Mouse (Mus musculus) ES-E14 (cell line): ENCODE measurements around the gene Msh3. TPM values are rescaled to one million over a fixed set of nuclear protein-coding genes. Genes with fewer than 3 reads are reported as not detected.
A peak's percentile ranks its signal among the peaks of the same experiment; 100 is the strongest.

Source experiments
- DNase-seq: peaks from one replicate; pipeline ENCODE4 v3.0.0-alpha.2; 2013; ENCODE audit warnings: low read depth, low spot score
- H3K27ac ChIP-seq: 2 replicates; pipeline ENCODE4 v1.5.1; 2012; ENCODE audit warnings: low read depth, mild to moderate bottlenecking, low read length, moderate library complexity, mixed read lengths; ENCODE audit not compliant: poor library complexity, insufficient read depth, severe bottlenecking
- H3K36me3 ChIP-seq: 2 replicates; pipeline ENCODE4 v1.6.1; 2012; ENCODE audit warnings: mild to moderate bottlenecking, low read length, moderate library complexity, mixed read lengths; ENCODE audit not compliant: control insufficient read depth, poor library complexity, insufficient read depth, severe bottlenecking
- H3K4me1 ChIP-seq, 2 experiments: fragments of 150-350 bp in 1 of 2; sonication (generic) in 1 of 2; 2 replicates each; pipeline ENCODE4 v1.6.1; 2012; ENCODE audit warnings: low read length in 2 of 2, mild to moderate bottlenecking in 1 of 2, mixed read lengths in 1 of 2; ENCODE audit not compliant: control insufficient read depth in 2 of 2, insufficient read depth in 2 of 2, poor library complexity in 1 of 2
- H3K4me3 ChIP-seq, 2 experiments: fragments of 150-350 bp in 1 of 2; sonication (generic) in 1 of 2; 2 replicates each; pipeline ENCODE4 v1.5.1; 2012; ENCODE audit warnings: low read length in 2 of 2, low read depth in 1 of 2, mild to moderate bottlenecking in 1 of 2, mixed read lengths in 1 of 2; ENCODE audit not compliant: insufficient read depth in 1 of 2, poor library complexity in 1 of 2, severe bottlenecking in 1 of 2
- H3K9ac ChIP-seq: 2 replicates; pipeline ENCODE4 v1.6.1; 2012; ENCODE audit warnings: low read depth, mild to moderate bottlenecking, low read length, mixed read lengths; ENCODE audit not compliant: poor library complexity, insufficient read depth, severe bottlenecking
- H3K9me3 ChIP-seq: fragments of 150-350 bp; sonication (generic); 2 replicates; pipeline ENCODE4 v1.6.1; 2012; ENCODE audit warnings: low read depth, mild to moderate bottlenecking, low read length; ENCODE audit not compliant: control insufficient read depth, insufficient read depth
- CHD2 ChIP-seq: IDR thresholded peaks from 2 replicates; pipeline ENCODE4 v1.6.1; 2014; ENCODE audit warnings: mild to moderate bottlenecking, low read depth, low read length, inconsistent platforms
- HCFC1 ChIP-seq: IDR thresholded peaks from 2 replicates; pipeline ENCODE4 v1.6.1; 2012; ENCODE audit warnings: low read length, inconsistent platforms, borderline replicate concordance; ENCODE audit not compliant: insufficient read depth
- MAFK ChIP-seq: IDR thresholded peaks from 2 replicates; pipeline ENCODE4 v1.6.1; 2014; ENCODE audit warnings: mild to moderate bottlenecking, low read depth, low read length, inconsistent platforms; ENCODE audit not compliant: insufficient read depth
- ZC3H11A ChIP-seq: IDR thresholded peaks from 2 replicates; pipeline ENCODE4 v1.6.1; 2012; ENCODE audit warnings: low read depth, mild to moderate bottlenecking, inconsistent platforms, low read length, borderline replicate concordance
- ZNF384 ChIP-seq: IDR thresholded peaks from 2 replicates; pipeline ENCODE4 v1.6.1; 2012; ENCODE audit warnings: low read depth, low read length, inconsistent platforms
- in situ Hi-C, 2 experiments: fragments of 600-800 bp; cut with MboI; formaldehyde crosslinking; loops; one replicate each; pipeline ENCODE4 v1.15.1; 2025; ENCODE audit warnings: low sequenced_read_pairs in 2 of 2, inconsistent platforms in 1 of 2; ENCODE audit not compliant: unreplicated experiment in 2 of 2
- total RNA-seq: library from RNA; depleted of rRNA; stranded (reverse); fragments of 300-350 nt; gene quantifications from 2 replicates; pipeline ENCODE4 v1.2.3, GENCODE M21; 2012

The Msh3 gene
- total RNA-seq, 1 experiment: 33.0 TPM

DNA sequence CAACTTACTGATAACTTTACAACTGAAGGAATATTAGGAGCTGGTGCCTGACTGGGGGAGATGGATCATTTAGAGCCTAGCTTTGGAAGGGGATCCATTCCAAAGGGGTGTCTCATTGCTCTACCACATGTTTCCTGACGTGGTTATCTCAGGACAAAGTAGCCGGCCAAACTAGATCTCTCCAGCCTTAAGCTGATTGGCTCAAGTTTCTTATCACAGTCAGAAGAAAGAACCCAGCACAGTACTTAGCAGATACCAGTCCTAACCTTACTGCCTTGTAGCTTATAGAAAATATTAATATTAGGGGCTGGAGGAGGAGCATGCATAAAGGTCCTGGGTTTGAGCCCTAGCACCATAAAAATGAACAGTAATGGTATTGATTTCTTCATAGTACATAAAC is 6.8 kb upstream of the Msh3 start:
- in situ Hi-C loops: no loop called here
- Histone ChIP-seq H3K9ac (no peak overlapping the region), H3K9me3 (no peaks in the 10 kb centered on the region), H3K4me3 (no peak overlapping the region), H3K4me1 (no peaks in the 10 kb centered on the region), H3K36me3 (peaks cover 20% of the 10 kb centered on the region), H3K27ac (no peak overlapping the region)
- no peak for DNase-seq
- no peak for TF ChIP-seq ZC3H11A

DNA sequence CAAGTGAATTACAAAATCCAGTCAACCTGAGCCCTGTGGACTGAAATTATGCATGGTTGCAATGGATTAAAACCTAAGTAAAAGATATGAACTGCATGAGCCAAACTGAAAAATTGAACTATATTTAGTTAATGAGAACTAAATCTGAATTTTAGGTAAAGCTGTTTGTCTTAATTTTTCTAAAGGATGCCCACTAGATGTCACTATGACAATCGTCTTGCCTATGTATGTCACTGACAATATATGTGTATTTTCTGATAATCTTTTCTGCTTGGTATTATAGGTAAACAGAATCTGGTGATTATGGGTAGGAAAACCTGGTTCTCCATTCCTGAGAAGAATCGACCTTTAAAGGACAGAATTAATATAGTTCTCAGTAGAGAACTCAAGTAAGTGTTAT is 2.8 kb upstream of the Msh3 start:
- in situ Hi-C loops: no loop called here
- H3K4me3 ChIP-seq: no peak overlapping the region
- H3K27ac ChIP-seq: no peak overlapping the region
- no peak for DNase-seq
- no peak overlapping the region for H3K9ac ChIP-seq
- no peaks in the 10 kb centered on the region for H3K9me3 ChIP-seq
- H3K4me1 ChIP-seq: peaks cover 0 to 4% of the 10 kb centered on the region in 2 experiments; a peak in 1 of 4 replicates
- peaks cover 20% of the 10 kb centered on the region for H3K36me3 ChIP-seq
- no peak for TF ChIP-seq CHD2
- TF ChIP-seq MAFK: no peak
- TF ChIP-seq ZC3H11A: no peak
- TF ChIP-seq ZNF384: no peak
- TF ChIP-seq HCFC1: no peak

DNA sequence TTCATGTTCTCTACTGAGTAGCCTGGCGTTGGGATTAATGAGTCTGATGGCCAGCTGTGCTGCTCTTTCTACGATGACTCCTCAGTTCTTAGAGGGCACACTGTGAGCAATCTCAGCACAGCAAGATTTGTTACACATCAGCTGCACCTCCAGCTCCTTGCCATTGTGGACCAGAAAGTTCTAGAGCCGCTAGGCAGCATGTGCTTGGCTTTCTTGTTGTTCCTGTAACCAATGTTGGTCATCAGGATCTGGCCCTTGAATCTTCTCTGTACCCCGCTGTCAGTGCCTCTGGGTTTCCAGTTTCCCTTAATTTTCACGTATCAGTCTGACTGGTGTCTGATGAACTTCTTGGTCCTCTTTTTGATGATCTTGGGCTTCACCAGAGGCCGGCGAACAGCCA is 1.6 kb upstream of the Msh3 start:
- in situ Hi-C loops: no loop called here
- DNase-seq: no peak
- H3K4me1 ChIP-seq: peaks cover 0 to 4% of the 10 kb centered on the region in 2 experiments; a peak in 1 of 4 replicates
- no peak overlapping the region for H3K27ac ChIP-seq
- H3K9ac ChIP-seq: no peak overlapping the region
- no peak overlapping the region for H3K4me3 ChIP-seq
- TF ChIP-seq MAFK (no peak), HCFC1 (no peak), ZNF384 (no peak), CHD2 (no peak), ZC3H11A (no peak)
- peaks cover 20% of the 10 kb centered on the region for H3K36me3 ChIP-seq
- no peaks in the 10 kb centered on the region for H3K9me3 ChIP-seq

DNA sequence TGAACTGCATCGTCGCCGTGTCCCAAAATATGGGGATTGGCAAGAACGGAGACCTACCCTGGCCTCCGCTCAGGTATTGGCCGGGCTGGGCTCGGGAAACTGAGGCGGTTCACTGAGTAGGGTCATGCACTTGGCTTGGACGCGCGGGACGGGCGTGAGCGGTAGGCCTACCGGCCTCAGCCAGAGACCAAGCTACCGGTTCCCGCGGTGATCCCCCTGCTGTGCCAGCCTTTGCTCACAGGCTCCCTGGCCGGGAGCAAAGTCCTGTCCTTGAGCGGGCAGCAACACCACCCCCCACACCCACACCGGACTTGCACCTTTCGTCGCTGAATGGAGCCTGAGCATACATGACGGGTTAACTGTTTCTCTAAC is 455 bp upstream of the Msh3 start:
- H3K4me3 ChIP-seq: peak overlapping the region; percentile 83 to 100
- peaks cover 0 to 4% of the 10 kb centered on the region in 2 experiments; a peak in 1 of 4 replicates for H3K4me1 ChIP-seq
- no peak for DNase-seq
- H3K9me3 ChIP-seq: no peaks in the 10 kb centered on the region
- H3K27ac ChIP-seq: peak overlapping the region; percentile 64
- H3K9ac ChIP-seq: peak overlapping the region; percentile 93
- TF ChIP-seq ZNF384: no peak
- no peak for TF ChIP-seq MAFK
- no peak for TF ChIP-seq CHD2
- TF ChIP-seq HCFC1: no peak
- no peak for TF ChIP-seq ZC3H11A
- in situ Hi-C loops: no loop called here
- H3K36me3 ChIP-seq: peaks cover 18% of the 10 kb centered on the region

DNA sequence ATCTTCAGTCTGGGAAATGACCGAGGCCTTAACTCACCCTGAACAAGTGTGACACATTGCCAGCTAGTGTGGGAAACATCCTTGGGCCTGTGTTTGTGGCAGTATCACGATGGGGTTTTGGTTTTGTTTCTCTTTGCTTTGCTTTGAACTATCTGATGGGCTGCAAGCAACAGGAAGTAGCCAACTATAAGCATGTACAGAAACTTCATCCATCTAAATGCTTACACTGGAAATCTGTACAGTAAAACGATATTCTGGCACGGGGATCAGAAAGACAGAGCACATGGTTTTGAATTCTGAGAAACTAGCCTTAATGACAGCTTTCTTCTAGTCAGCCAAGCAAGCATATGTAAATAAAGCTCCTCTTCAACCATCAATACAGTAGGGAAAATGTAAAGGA is 847 bp downstream of the Msh3 start:
- Histone ChIP-seq H3K4me3 (peak overlapping the region; percentile 66 to 98), H3K36me3 (peaks cover 10% of the 10 kb centered on the region), H3K9ac (peak overlapping the region; percentile 75), H3K9me3 (no peaks in the 10 kb centered on the region), H3K27ac (no peak overlapping the region), H3K4me1 (peaks cover 0 to 4% of the 10 kb centered on the region in 2 experiments; a peak in 1 of 4 replicates)
- TF ChIP-seq HCFC1 (no peak), ZC3H11A (no peak), CHD2 (no peak), ZNF384 (no peak), MAFK (no peak)
- in situ Hi-C loops: no loop called here
- DNase-seq: no peak
